Mouse (Mus musculus): ENCODE data around the gene Pcbp3. TPM values are rescaled to one million over a fixed set of nuclear protein-coding genes. Genes with fewer than 3 reads are reported as not detected.

Pcbp3 gene
- polyA plus RNA-seq, 1 experiment from 2014 or later = 55.3 TPM

DNA sequence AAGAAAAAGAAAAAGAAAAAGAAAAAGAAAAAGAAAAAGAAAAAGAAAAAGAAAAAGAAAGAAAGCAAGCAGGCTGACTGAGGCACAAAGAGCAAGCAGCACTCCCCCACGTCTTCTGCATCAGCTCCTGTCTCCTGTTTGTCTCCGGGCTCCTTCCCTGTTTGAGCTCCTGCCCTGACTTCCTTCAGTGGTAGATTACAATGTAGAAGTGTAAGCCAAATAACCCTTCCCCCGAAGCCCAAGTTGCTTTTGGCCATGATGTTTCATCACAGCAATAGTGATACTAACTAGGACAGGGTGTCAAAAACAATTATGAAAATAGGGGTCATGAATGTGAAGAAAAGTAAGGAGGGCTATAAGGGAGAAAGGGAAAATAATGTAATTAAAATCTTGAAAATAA, 43.6 kb downstream of the Pcbp3 start:
- Histone ChIP-seq H3K4me1 (replicated peaks) (no peaks in the 10 kb centered on the region), H3K9ac (replicated peaks) (no peak overlapping the region), H3K36me3 (peaks cover 2% of the 10 kb centered on the region; the same call in 1 of the 2 replicates), H3K9me3 (peaks cover 3% of the 10 kb centered on the region; the same call in 1 of the 2 replicates), H3K27me3 (no peaks in the 10 kb centered on the region), H3K27ac (no peak overlapping the region), H3K4me2 (replicated peaks) (no peak overlapping the region), H3K4me3 (replicated peaks) (no peak overlapping the region)
- no peak for ATAC-seq
- 85% methylated on average over 3 of the region's 3 CpGs for WGBS

DNA sequence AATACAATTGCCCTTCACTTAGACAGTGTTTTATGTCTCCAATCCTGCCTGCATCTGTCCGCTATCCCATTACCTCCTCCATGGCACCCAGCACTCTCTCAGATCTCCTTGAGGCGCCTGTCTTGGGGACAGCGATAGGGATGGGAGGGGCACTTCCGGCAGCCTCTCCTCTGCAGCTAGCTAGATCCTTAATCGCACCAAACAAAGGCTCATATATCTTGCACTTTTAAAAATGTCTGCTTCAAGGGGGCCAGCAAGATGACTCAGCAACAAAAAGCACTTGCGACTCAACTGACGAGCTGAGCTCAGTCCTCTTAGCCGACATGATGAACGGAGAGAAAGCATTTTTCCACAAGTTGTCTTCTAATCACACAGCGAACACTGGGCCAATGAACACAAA, 55.3 kb downstream of the Pcbp3 start:
- no peak for ATAC-seq
- H3K27ac ChIP-seq = peak overlapping the region; percentile 25; the same call in 1 of the 2 replicates
- WGBS = 85% methylated on average over 10 of the region's 10 CpGs
- H3K9ac ChIP-seq (replicated peaks) = no peak overlapping the region
- no peaks in the 10 kb centered on the region for H3K27me3 ChIP-seq
- H3K36me3 ChIP-seq = no peaks in the 10 kb centered on the region
- no peak overlapping the region for H3K4me3 ChIP-seq (replicated peaks)
- peaks cover 22% of the 10 kb centered on the region for H3K4me1 ChIP-seq (replicated peaks)
- H3K9me3 ChIP-seq = no peaks in the 10 kb centered on the region
- no peak overlapping the region for H3K4me2 ChIP-seq (replicated peaks)

DNA sequence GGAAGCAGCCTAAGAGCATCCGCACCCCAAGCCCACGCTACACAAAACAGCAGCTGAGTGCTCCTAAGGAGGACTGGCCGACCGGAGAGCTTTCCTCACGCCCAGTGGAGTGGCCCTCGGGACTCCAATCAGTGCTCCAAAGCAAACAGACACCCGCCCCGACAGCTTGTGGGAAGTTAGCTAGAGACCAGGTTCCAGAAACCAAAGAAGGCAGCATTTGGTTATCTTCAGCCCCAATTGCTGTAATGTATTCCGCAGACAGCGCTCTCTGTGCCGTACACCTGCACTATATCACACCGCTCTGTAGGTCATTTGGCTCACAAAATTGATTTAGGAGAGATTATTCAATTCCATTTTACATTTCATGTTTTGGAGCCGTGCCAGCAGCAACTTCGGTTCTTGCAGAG, 55.7 kb downstream of the Pcbp3 start:
- Histone ChIP-seq H3K4me3 (replicated peaks) (no peak overlapping the region), H3K27ac (no peak overlapping the region), H3K4me2 (replicated peaks) (no peak overlapping the region), H3K9ac (replicated peaks) (no peak overlapping the region), H3K36me3 (no peaks in the 10 kb centered on the region), H3K9me3 (no peaks in the 10 kb centered on the region), H3K4me1 (replicated peaks) (peaks cover 22% of the 10 kb centered on the region), H3K27me3 (no peaks in the 10 kb centered on the region)
- WGBS = 87% methylated on average over 14 of the region's 14 CpGs
- ATAC-seq = no peak

DNA sequence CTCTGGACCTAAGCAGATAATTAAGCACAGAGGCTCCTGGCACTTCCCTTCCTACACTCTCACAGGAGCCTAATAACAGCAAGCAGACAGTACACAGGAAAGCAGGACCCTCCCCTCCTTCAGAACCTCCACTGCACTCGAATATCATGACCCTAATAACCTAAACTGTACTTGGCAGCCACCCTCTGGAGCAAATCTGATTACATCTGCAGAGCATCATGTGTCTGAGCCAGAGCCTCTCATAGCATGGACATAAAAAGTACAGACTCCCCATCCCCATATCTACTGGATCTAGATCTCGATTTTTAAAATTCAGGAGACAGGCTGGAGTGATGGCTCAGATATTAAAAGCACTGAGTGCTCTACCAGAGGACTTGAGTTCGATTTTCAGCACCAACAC, 58.0 kb downstream of the Pcbp3 start:
- Histone ChIP-seq H3K4me2 (replicated peaks) (no peak overlapping the region), H3K9me3 (no peaks in the 10 kb centered on the region), H3K27ac (no peak overlapping the region), H3K36me3 (no peaks in the 10 kb centered on the region), H3K27me3 (no peaks in the 10 kb centered on the region), H3K4me1 (replicated peaks) (peaks cover 22% of the 10 kb centered on the region), H3K9ac (replicated peaks) (0 out of 2 replicates have a peak overlapping the region, but pooled peaks have one; percentile 41), H3K4me3 (replicated peaks) (no peak overlapping the region)
- 82% methylated on average over 3 of the region's 3 CpGs for WGBS
- no peak for ATAC-seq

DNA sequence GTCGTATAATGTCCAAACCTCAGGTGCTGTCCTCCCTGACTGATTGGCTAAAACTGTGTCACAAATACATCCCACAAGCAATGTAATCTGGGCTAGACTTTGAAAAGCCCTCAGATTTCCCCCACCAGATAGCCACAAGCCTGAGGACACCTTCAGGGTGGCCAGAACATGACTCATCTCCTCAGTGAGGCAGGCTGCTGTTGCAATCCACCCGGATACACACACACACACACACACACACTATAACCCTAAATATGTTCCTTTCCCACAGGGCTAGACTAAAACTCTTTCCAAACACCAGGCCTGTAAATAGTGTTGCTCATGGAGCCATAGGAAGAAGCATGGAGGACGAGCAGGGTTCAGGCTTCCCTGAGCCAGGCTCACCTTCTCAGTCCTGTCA, 58.6 kb downstream of the Pcbp3 start:
- Histone ChIP-seq H3K4me3 (replicated peaks) (no peak overlapping the region), H3K4me1 (replicated peaks) (peaks cover 22% of the 10 kb centered on the region), H3K27ac (peak overlapping the region; percentile 44; the same call in 1 of the 2 replicates), H3K9me3 (no peaks in the 10 kb centered on the region), H3K9ac (replicated peaks) (0 out of 2 replicates have a peak overlapping the region, but pooled peaks have one; percentile 41), H3K27me3 (no peaks in the 10 kb centered on the region), H3K4me2 (replicated peaks) (no peak overlapping the region), H3K36me3 (no peaks in the 10 kb centered on the region)
- 81% methylated on average over 3 of the region's 3 CpGs for WGBS
- 0 out of 2 replicates have a peak, but pooled peaks have one; percentile 40 for ATAC-seq

DNA sequence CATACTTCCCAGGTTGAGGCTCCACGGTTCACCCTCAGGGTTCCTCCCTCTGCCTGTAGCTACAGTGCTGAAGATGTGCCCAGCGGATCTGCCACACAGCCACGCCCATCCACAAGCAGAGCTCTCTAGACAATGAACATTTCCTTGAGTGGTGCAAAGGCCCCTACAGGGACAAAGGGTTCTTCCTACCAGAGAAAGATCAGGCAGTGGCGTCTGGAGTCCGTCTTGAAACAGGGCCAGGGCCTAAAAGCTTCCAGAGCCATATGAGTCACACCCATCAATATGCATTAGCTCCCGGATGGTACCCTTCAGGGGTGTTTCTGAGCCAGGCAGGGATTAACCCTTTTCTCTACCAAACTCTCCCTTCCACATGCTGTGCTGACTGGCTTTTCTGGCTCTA, 59.1 kb downstream of the Pcbp3 start:
- Histone ChIP-seq H3K36me3 (no peaks in the 10 kb centered on the region), H3K9ac (replicated peaks) (no peak overlapping the region), H3K9me3 (no peaks in the 10 kb centered on the region), H3K4me2 (replicated peaks) (peak overlapping the region; percentile 24; the same call in 1 of the 2 replicates), H3K27me3 (no peaks in the 10 kb centered on the region), H3K27ac (peak overlapping the region; percentile 72), H3K4me3 (replicated peaks) (no peak overlapping the region), H3K4me1 (replicated peaks) (peaks cover 22% of the 10 kb centered on the region)
- peak; percentile 88 for ATAC-seq
- 9% methylated on average over 6 of the region's 6 CpGs for WGBS

DNA sequence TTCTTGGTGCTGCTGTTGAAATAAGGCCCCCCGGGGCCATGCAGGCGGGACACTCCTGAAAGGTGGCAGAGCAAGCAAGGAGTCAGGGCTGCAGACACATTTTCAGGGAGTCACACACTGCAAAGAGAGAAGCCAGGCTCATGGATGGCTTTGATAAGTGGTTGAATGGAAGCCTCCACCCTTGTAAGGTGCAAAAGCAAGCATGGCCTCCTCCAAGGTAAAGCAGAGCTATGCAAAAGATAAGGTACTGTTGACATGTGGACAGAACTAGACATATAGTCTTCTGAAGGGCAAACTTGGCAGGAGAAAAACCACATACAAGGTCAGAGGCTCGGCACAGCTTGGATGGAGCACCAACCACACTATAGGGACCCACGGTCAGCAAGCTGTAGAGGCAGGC, 63.3 kb downstream of the Pcbp3 start:
- ATAC-seq = no peak
- no peak overlapping the region for H3K9ac ChIP-seq (replicated peaks)
- no peak overlapping the region for H3K4me2 ChIP-seq (replicated peaks)
- H3K9me3 ChIP-seq = 0 out of 2 replicates have a peak, but pooled peaks cover 5% of the 10 kb centered on the region
- H3K36me3 ChIP-seq = no peaks in the 10 kb centered on the region; the same call in 1 of the 2 replicates
- no peak overlapping the region for H3K4me3 ChIP-seq (replicated peaks)
- over 99% methylated on average over 4 of the region's 4 CpGs for WGBS
- H3K27me3 ChIP-seq = no peaks in the 10 kb centered on the region
- H3K4me1 ChIP-seq (replicated peaks) = peaks cover 14% of the 10 kb centered on the region
- no peak overlapping the region for H3K27ac ChIP-seq

DNA sequence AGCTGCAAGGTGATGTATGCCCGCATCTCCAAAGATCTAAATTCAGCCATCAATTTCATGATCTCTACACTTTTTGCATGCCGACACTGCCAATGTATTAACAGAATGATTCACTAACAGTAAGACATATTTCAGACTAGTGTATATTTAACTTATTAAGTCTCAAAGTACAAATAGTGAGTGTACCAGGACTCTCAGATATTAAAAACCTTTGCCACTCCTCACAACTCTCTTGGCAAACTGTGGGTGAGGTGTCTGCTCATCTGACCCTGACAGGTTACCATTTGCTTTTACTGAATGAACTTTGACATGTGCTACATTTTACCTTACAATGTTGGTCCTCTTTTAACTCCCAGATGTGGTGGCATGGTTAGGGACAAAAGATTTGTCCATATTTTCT, 70.2 kb downstream of the Pcbp3 start:
- Histone ChIP-seq H3K27ac (no peak overlapping the region), H3K27me3 (no peaks in the 10 kb centered on the region), H3K4me1 (replicated peaks) (no peaks in the 10 kb centered on the region), H3K4me2 (replicated peaks) (no peak overlapping the region), H3K9ac (replicated peaks) (no peak overlapping the region), H3K36me3 (no peaks in the 10 kb centered on the region), H3K9me3 (0 out of 2 replicates have a peak, but pooled peaks cover 5% of the 10 kb centered on the region), H3K4me3 (replicated peaks) (no peak overlapping the region)
- 97% methylated on average over 2 of the region's 2 CpGs for WGBS
- ATAC-seq = no peak

DNA sequence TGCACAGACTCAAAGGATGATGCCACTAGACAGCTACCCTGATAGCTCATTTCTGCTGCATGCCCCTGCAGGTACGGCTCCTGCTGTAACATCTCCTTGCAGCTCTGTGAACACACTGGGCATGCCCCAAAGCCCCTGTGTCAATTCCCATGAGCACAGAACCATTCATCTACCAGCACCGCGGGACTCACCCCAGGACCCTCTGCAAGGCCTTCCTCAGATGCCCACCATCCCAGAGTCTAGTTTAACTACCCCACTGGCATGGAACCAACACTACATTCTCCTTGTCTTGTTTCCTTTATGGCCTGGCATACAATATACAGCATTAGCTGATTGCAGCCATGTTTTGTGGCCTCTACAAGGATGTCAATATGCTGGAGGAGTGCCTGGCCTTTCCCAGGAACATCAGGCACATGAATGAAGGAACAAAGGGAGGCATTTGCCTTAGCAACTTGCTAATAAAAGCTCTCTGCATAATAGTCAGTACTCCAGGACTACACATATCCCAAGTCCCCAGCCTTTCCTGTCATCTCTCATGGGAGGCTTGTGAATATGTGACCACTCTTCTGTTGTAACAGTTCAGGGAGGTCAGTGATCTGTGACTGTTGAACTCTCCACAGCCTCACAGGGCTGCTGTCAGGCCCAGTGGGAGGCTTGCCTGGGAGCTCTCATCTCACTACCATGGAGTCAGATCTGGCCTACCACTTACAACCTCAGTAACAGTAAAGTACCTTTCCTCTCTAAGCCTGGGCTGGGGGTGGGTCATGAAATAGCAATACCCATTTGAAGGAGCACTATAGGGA, 78.0 kb downstream of the Pcbp3 start:
- H3K27ac ChIP-seq = peak overlapping the region; percentile 51

DNA sequence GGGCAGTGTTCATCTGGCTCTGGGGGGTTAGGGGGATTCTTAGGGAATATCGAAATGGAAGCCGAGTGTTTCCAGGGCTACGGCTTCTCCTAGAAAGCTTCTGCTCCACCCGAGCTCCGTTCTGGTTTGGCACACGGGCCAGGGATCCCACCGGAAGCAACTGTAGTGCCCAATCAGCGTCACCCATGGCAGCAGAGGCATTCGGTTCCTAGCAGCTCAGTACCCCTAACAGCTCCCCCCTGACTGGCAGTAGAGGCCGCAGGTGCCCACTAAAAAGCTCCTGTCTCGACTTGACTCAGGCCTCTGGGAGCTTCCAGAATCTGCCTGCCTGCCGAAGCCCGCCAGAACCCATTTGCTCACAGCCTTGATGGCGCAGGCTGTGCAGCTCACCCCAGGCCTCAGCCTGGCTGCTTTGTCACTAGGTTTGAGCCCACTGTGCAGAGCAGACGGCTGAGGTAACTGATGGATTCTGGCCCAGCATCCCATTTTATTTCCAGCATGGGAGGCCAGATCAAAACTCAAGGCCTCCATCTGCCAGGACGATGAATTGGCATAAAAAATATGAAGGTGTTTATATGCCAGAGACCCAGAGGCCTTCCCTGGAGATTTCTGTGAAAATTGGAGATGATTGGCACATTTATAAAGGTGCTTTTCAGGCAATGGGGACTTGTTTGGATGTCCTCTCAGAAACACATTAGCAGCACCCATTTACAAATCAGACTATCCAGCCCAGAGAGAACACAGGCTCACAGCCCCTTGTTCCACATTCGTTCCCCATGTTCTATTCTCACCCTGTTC, 78.8 kb downstream of the Pcbp3 start:
- H3K4me2 ChIP-seq (replicated peaks) = no peak overlapping the region
- H3K4me3 ChIP-seq (replicated peaks) = no peak overlapping the region
- no peaks in the 10 kb centered on the region for H3K27me3 ChIP-seq
- no peak overlapping the region; the same call in 1 of the 2 replicates for H3K9ac ChIP-seq (replicated peaks)
- peak overlapping the region; percentile 51 for H3K27ac ChIP-seq
- no peaks in the 10 kb centered on the region for H3K36me3 ChIP-seq
- peaks cover 22% of the 10 kb centered on the region for H3K4me1 ChIP-seq (replicated peaks)
- no peak for ATAC-seq
- 65% methylated on average over 17 of the region's 17 CpGs for WGBS
- H3K9me3 ChIP-seq = no peaks in the 10 kb centered on the region

More for the DNA sequence above, 78.0 kb downstream of the Pcbp3 start:
- Histone ChIP-seq H3K9ac (replicated peaks) (no peak overlapping the region), H3K36me3 (no peaks in the 10 kb centered on the region), H3K4me2 (replicated peaks) (no peak overlapping the region), H3K27me3 (no peaks in the 10 kb centered on the region), H3K9me3 (no peaks in the 10 kb centered on the region), H3K4me3 (replicated peaks) (no peak overlapping the region), H3K4me1 (replicated peaks) (peaks cover 22% of the 10 kb centered on the region)
- ATAC-seq = no peak
- 77% methylated on average over 3 of the region's 3 CpGs for WGBS

DNA sequence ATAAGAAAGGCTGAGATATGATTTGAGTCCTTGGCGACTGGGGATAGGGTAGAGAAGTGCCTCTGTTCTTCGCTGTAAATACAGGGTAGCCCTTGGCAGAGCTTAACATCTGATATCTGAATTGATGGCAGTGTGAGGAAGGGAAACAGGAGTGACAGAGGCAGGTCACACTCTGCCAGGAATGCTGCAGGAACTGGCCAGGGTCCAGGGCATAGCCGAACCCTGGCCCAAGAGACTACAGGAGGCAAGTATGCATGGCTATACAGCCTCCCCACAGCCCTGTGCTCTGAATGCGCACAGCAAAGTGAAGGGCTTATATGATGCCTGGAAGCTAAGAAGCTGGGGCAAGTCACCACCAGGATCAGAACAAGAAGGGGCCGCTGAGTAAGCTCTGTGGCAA, 79.8 kb downstream of the Pcbp3 start:
- no peak overlapping the region for H3K9ac ChIP-seq (replicated peaks)
- no peaks in the 10 kb centered on the region for H3K27me3 ChIP-seq
- H3K27ac ChIP-seq = no peak overlapping the region
- peaks cover 22% of the 10 kb centered on the region for H3K4me1 ChIP-seq (replicated peaks)
- H3K36me3 ChIP-seq = no peaks in the 10 kb centered on the region
- no peak overlapping the region for H3K4me2 ChIP-seq (replicated peaks)
- H3K9me3 ChIP-seq = no peaks in the 10 kb centered on the region
- WGBS = 73% methylated on average over 5 of the region's 5 CpGs
- no peak for ATAC-seq
- no peak overlapping the region for H3K4me3 ChIP-seq (replicated peaks)

DNA sequence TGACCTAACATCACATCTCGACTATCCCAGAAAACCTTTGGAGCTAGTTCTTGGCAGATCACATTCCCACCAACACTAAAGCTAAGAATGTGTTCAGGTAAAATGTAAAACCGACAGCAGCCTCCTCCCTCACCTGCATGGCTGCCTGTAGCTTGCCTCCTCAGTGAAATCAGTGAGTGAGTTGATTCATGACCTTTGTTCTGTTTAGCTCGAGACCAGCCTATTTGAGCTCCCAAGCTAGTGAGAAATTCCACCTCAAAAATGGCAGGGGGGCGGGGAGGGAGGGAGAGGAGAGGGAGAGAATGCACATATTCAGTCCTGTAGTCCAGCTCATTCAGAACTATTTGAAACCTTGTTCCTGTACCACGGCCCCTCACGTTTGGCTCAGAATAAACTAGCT, 86.4 kb downstream of the Pcbp3 start:
- Histone ChIP-seq H3K4me3 (replicated peaks) (no peak overlapping the region), H3K4me1 (replicated peaks) (peaks cover 5% of the 10 kb centered on the region; the same call in 1 of the 2 replicates), H3K27ac (no peak overlapping the region), H3K9me3 (no peaks in the 10 kb centered on the region), H3K27me3 (no peaks in the 10 kb centered on the region), H3K4me2 (replicated peaks) (no peak overlapping the region), H3K36me3 (no peaks in the 10 kb centered on the region), H3K9ac (replicated peaks) (no peak overlapping the region)
- 78% methylated on average over 6 of the region's 6 CpGs for WGBS
- no peak for ATAC-seq

All from midbrain, embryonic 13.5 days (tissue).